Mouse (Mus musculus) heart, postnatal 10 days (tissue): ENCODE measurements at regions not wholly inside any gene's neighbourhood (a gene's known extent, or its start where the extent isn't known, plus 50 kb on each side); places are given as distances from the start of the nearest gene placed in this dataset.

Experiments used
- DNase-seq, 2 experiments: peaks; one replicate each; pipeline ENCODE4 v3.0.0; 2021
- intact Hi-C: fragments of 180-260 bp; cut with DNase I; formaldehyde crosslinking; loops from one replicate; pipeline ENCODE4 v1.15.1; 2025

DNA sequence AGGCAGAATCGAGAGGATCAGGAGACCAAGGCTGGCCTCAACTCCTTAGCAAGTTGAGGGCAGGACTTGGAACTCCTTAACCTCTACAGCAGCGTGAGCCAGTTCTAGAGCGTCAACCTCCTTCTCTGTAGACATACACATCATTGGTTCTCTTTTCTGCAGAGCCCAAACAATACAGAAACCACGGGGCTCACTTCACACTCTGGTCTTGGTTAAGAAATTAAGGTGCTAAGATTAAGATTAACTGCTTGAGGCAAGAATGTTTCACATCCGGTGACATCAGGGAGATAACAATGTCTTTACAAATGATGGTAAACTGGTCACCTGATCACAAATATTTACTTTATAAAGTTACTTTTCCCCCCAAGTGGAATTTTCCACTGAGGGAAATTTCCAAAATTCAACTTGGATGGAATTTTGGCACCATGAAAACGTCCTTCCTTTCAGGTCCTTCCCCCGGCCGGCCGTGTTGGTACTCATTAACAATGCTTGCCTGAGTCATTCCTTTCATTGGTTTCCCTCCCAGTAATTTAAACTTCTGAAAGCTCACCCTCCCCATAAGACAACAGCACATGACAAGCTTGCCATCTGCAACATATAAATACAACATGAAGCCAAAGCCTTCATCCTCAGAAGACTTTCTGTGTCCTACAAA, 77.3 kb upstream of the Kdm7a start:
- no peak for DNase-seq
- intact Hi-C loops: no loop called here

DNA sequence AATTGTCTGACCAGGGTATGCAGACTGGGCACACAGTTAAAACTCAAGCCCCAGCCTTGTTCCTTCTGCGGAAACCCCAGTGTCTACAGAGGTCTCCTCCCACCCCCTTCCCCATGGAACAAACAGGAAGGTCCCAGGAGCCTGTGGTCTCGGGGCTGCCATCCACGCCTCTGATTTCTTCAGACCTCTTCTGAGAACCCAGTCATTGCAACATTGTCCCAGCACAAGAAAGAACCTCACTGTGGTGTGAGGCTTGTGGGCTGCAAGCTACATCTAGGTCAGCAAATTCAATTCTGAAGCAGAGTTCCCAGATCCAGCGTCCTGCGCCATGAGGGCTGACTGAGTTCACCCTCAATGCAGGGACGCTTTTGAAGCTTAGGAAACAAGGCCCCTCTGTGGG, 71.7 kb upstream of the Kdm7a start:
- DNase-seq: no peak

DNA sequence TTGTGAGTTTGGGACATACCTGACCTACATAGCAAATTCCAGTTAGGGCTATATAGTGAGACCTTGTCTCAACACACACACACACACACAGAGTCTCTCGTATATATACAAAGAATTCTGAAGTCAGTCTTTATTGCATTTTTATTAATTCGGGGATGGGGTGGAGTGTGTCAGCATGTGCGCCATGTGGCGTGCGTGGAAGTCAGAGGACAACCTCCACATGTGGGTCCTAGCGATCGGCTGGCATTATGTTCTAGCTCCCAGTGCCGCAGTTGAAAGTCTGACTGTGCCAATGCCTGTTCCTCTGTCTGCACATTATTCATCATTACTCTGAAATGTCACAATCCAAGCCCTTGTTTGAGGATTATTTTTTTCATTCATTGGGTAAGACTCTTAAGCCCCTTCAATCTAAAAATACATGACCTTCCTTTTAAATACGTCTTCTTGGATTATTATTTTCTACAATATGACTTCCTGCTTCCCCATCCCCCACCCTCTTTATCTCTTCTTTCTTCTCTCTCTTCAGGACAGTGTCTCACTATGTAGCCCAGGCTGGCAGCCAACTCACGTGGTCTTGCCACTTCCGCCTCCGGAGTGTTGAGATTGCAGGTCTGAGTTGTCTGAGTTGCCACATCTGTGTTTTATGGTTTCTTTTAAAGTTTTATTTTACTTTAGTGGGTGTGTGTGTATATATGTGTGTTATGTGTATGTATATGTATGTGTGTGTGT, 68.3 kb upstream of the Kdm7a start:
- peak in 1 of 2 experiments; percentile 38 for DNase-seq
- intact Hi-C loops: no loop called here

More for the DNA sequence above, 71.7 kb upstream of the Kdm7a start:
- intact Hi-C loops: no loop called here

DNA sequence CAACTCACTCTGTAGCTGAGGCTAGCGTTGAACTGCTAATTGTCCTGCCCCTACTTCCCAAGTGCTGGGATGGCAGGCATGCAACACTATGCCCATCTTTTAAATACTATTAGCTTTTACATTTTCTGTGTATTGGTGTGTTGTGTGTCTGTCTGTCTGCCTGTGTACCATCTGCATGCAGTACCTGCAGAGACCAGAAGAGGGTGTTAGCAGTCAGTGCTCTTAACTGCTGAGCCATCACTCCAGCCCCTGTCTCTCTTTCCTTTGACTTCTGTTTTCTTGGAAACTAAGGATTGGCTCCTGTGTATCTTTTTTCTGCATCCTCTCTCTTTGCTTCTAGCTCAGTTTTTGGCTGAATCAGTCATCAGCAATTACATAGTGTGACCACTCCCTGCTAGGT, 66.8 kb upstream of the Kdm7a start:
- intact Hi-C loops: no loop called here
- DNase-seq: no peak

DNA sequence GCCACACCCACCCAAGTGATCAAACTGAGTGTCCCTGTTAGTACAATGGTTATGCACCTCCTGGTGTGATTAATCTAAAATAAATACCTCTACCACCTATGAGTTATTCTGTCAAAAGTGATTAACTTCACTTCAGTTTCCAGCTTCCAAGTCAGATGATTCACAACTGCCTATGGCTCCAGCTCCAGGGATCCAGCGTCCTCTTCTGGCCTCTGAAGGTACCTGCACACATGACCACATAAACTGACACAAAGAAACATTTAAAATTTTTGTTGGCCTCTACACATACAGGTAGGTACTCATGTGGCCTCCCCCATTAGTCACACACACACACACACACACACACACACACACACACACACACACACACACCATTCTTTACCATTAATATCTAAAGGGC, 63.9 kb upstream of the Kdm7a start:
- DNase-seq: no peak
- intact Hi-C loops: no loop called here

DNA sequence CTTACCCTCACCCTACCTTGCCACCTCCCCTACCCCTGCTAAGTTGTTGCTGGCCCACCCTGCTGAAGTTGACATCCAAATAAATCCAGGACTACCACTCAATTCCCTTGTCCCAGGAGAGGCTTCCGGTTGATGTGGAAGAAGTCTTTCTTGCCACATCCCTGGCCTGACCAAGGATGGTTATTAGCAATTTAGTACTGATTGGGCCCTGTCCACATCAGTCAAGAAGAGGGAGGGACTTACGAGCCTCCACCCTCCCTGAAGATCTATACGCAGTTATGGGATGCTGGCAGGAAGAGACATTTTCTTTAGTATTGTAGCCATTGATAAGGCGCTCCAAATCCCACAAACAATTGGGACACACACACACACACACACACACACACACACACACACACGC, 63.1 kb upstream of the Kdm7a start:
- intact Hi-C loops: loop anchor here (5.0 kb wide), 1 partner anchor 73 kb away; no protein-coding TSS in a partner anchor
- DNase-seq: peak in 1 of 2 experiments; percentile 23

DNA sequence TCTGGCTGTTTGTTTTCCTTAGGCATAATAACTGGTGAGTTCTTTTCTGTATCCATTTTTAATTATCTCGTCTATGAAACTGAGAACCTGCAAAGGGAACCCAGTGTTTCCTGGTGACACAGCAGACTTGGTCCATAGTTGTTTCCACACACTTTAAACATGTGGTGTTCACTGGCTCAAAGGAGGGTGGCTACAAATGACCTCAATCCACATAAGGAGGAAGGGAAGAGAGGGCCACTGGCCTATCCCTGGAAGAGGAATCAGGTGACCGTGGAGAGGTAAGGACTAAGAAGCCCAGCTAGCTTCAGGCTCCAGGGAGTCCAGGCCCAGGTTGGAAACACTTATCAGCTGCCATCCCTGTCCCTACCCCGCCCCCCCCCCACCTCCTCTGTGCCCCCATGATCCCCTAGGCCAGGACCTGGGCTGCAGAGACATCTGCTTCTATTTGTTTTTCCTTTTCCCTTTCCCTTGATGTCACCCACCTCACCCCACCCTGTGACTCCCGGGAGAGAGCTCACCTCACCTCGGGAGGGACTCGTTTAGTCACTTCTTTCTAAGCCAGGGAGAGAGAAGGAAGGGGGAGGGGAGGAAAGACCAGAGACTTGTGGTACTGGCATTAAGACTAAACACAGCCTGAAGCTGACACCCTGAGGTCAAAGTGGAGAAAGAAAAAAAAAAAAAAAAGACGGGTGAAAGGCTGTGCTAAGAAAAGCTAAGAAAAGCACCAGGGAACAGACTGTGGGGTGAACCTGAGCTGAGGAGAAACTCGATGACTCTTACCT, 62.2 kb upstream of the Kdm7a start:
- intact Hi-C loops: loop anchor here (5.0 kb wide), 1 partner anchor 73 kb away; no protein-coding TSS in a partner anchor
- DNase-seq: no peak

DNA sequence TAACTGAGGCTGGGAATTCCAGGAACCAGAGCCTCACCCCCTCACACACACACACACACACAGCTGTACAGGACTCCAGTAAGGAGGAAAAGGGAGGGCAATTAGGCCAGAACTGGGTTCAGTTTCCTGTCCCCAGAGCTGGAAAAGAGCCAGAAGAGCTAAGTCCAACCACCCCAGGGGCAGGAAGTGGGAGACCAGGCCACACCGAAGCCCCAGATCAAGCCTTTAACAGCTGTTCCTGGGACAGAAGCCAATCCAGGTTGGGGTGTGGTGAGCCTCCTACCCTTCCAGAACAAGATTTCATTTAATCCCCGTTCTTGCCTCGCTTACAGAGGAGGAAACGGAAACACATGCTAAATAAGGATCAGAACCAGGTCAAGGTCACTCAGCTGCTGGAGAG, 58.1 kb upstream of the Kdm7a start:
- peak; percentile 69 to 73 for DNase-seq
- intact Hi-C loops: loop anchor here (5.0 kb wide), 1 partner anchor 78 kb away; no protein-coding TSS in a partner anchor

DNA sequence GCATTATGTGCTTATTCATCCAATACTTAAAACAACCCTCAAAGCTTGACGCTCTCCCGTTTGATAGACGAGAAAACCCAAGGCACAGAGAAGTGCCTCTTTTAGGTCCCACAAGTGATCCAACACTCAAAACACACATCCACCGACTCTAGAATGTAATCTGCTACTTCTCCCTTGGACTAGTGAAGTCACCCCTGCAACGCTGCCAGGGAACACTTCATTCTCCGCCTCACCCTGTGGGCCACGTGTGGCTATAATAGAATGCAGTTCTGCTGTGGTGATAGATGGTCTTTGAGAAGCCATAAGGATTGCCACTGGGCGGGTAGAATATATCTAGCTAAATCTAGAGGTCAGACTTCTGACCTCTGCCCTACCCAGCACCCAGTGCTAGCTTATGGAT, 57.0 kb upstream of the Kdm7a start:
- peak; percentile 63 to 71 for DNase-seq
- intact Hi-C loops: no loop called here

DNA sequence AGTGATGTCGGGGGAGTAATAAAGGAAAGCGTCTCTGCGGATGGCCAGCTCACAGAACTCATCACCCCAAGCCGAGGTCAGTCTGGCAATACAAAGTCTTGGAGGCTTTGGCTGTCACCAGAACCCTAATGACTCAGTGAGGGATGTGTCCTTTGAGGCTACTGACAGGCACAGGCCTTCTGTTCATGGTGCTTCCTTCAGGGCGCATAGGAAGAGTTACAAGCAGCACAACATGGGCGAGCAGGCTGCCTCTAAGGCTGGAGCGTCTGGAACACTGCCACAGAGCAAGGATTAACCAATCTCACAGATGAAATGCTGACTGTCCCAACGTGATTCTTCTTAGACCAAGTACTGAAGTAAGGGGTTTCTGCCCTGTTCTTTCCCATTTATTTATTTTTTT, 55.4 kb upstream of the Kdm7a start:
- intact Hi-C loops: no loop called here
- DNase-seq: no peak

DNA sequence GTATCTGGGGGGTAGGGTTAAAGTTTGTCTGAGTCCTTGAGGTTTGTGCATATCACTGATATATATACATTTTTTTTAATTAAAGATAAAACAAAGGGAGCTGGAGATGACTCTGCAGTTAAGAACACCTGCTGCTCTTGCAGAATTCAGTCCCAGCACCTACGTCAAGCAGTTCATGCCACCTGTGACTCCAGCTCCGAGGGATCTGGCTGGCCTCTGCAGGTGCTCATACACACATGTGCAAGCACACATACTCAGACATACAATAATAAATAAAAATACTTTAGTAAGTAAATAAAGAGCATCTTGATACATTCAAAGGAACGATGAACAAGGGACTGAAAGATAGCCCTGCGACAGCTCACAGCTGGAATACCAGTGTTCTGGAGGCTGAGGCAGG, 53.9 kb upstream of the Kdm7a start:
- intact Hi-C loops: no loop called here
- no peak for DNase-seq

DNA sequence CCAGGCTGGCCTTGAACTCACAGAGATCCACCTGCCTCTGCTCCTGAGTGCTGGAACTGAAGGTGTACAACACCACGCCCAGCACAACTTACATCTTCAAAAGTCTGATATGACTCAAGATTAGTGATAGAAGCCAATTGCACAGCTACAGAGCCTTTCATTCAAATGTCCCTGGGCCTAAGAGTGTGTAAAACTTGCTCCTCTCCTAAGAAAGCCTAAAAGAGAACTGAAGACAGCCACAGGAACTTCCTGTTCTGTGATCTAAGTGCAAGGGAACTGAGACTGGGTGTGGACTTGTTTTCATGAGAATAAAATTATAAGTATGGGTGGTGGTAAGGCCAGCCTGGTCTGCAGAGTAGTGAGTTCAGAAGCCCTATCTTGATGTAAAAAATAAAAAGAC, 52.5 kb upstream of the Kdm7a start:
- DNase-seq: no peak
- intact Hi-C loops: no loop called here

DNA sequence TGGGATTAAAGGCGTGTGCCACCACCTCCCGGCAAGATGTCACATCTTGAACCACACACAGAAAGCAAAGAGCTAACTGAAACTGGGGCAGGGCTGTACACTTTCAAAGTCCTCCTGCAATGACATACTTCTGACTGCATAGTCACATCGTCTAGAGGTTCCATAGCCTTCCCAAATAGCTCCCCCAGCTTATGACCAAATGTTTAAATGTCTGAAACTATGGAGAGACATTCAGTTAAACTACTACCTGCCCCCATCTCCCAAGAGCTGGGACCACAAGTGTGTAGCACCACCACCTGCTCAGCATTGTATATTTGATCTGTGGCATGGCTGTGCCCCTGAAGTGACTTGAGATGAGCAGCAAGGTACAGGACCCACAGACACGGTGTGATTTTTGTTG, 52.1 kb upstream of the Kdm7a start:
- no peak for DNase-seq
- intact Hi-C loops: no loop called here

DNA sequence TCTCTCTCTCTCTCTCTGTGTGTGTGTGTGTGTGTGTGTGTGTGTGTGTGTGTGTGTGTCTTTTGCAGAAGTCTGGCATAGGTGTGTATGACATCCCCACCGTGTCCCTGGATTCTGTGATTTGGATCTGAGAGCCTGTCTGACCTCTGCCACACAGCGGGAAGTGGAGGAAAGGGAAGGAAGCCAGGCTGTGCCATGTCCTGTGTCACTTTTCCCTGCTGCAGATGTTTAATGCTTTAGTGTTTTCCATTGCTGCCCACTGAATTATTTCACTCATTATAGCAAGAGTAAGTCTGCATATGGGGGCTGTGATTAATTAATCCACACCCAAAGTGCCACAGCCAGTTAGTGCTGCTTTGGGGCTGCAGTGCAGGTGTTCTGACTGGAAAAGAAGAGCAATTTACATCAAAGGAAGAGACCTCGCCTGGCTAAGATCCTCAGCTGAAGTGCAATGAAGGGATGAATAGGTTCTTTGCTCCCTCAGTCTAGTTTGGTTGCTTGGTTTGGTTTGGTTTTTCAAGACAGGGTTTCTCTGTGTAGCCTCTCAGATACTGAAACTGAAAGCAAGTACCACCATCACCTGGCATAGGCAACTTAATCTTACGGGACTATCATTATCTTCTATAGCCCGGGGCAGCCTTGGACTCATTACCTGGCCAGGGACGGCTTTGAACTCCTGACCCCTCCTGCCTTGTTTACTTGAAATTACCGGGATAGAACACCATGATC, 51.2 kb upstream of the Kdm7a start:
- intact Hi-C loops: loop anchor here (2.0 kb wide), 1 partner anchor 51 kb away; the partner anchor contains the start of gene Kdm7a
- DNase-seq: no peak

DNA sequence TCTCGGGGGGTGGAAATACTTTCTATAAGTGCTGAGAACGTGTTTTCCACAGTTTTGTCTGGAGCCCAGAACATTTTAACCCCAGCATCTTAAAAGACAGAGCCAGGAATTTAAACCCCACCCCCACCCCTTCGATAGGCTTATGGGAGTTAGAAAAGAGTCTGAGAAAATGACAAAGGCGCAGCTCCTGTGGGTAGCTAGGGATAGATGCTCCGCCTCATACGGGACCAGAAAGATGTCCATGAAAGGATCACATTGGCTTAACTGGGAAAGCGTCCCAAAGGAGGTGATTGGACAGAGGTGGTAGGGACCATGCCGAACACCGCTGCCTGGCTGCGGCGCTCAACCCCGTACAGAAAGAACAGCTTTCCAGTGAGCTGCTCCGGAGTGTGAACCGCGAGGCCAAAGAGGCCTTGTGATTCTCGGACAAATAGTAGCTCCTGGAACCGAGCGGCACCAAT, 50.6 kb upstream of the Kdm7a start:
- peak; percentile 54 to 62 for DNase-seq
- intact Hi-C loops: loop anchor here (2.0 kb wide), 1 partner anchor 50 kb away; the partner anchor contains the start of gene Kdm7a

DNA sequence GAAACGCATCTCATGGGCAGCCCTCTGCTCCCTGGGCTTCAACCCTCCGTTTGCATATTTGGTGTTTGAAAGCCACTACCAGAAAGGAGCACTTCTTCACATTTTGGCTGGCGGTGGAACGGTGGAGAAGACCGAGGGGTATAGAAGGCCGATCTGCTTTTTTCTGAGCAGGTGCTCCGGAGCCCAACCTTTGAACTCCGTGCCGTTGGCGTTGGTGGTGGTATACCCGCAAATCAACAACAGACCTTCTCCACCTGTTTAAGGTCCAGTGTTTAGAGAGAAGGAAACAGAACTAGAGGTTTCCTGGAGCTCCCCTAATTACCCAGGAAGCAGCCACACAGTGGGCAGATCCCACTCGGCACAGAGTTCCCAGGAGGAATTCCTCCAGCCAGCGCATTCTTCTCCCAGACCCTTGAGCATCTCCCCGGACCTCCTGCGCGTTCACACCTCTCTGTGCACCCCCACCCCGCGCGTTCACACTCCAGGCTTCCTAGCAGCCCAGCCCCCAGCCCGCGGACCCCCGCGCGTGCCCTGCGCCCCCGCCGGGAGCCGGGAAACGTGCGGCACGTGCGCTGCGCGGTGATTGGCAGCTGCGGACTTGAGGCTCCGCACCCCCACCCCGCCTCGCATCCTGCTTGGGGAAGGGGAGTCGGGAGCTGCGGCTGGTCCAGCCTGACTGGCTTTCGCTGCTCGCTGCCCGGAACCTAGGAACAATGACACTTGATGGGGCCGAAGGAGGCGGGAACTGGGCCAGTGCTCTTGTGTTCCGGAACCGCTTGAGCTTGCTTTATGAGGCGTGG, 49.9 kb upstream of the Kdm7a start:
- intact Hi-C loops: loop anchor here (2.0 kb wide), 1 partner anchor 50 kb away; the partner anchor contains the start of gene Kdm7a
- DNase-seq: peak; percentile 65
